Mouse (Mus musculus) midbrain, embryonic 14.5 days (tissue): ENCODE results near the gene Ercc1. TPM values are rescaled to one million over a fixed set of nuclear protein-coding genes. Genes with fewer than 3 reads are reported as not detected.
A peak's percentile ranks its signal among the peaks of the same experiment; 100 is the strongest.

ENCODE experiments used
- ATAC-seq: fragments of 200-750 bp; cut with Nextera tagmentation; 2 replicates; pipeline ENCODE4 v1.8.0; 2017; ENCODE audit warnings: moderate number of reproducible peaks, moderate library complexity; ENCODE audit not compliant: low FRiP score, low TSS enrichment
- DNase-seq: peaks from one replicate; pipeline ENCODE4 v3.0.0-alpha.2; 2015
- H3K27ac ChIP-seq: fragments of 300-500 bp; sonication (generic); replicated peaks from 2 replicates; pipeline ENCODE4 v1.5.1; 2014; ENCODE audit warnings: mild to moderate bottlenecking, low read depth, low read length, moderate library complexity
- H3K27me3 ChIP-seq: fragments of 300-500 bp; sonication (generic); 2 replicates; pipeline ENCODE4 v1.6.1; 2014; ENCODE audit warnings: low read length, control low read depth, mixed read lengths; ENCODE audit not compliant: control insufficient read depth, insufficient read depth
- H3K36me3 ChIP-seq: fragments of 300-500 bp; sonication (generic); 2 replicates; pipeline ENCODE4 v1.6.1; 2014; ENCODE audit warnings: low read length, control low read depth; ENCODE audit not compliant: control insufficient read depth, insufficient read depth
- H3K4me1 ChIP-seq: fragments of 300-500 bp; sonication (generic); 2 replicates; pipeline ENCODE4 v1.6.1; 2014; ENCODE audit warnings: mild to moderate bottlenecking, antibody characterized with exemption, low read length, control low read depth; ENCODE audit not compliant: control insufficient read depth, insufficient read depth
- H3K4me2 ChIP-seq: fragments of 300-500 bp; sonication (generic); 2 replicates; pipeline ENCODE4 v1.6.1; 2014; ENCODE audit warnings: mild to moderate bottlenecking, low read length, moderate library complexity
- H3K4me3 ChIP-seq: fragments of 300-500 bp; sonication (generic); replicated peaks from 2 replicates; pipeline ENCODE4 v1.5.1; 2014; ENCODE audit warnings: low read depth, low read length
- H3K9ac ChIP-seq: fragments of 300-500 bp; sonication (generic); replicated peaks from 2 replicates; pipeline ENCODE4 v1.6.1; 2014; ENCODE audit warnings: mild to moderate bottlenecking, low read length, moderate library complexity
- H3K9me3 ChIP-seq: fragments of 300-500 bp; sonication (generic); 2 replicates; pipeline ENCODE4 v1.6.1; 2016; ENCODE audit warnings: low read length, control low read depth, mixed read lengths; ENCODE audit not compliant: control insufficient read depth
- WGBS: fragments of 180-500 bp; shearing (Covaris S2); extraction: QIAGEN DNeasy Blood & Tissue Kit; methylation state at CpG from one replicate; pipeline ENCODE4 v1.1.7; 2014; 5-methylcytosine and 5-hydroxymethylcytosine counted together
- polyA plus RNA-seq: library from polyadenylated mRNA; unstranded; fragments of >200 nt; fragmentation: Nextera tagmentation; extraction: Ambion mirVana; gene quantifications from 2 replicates; pipeline ENCODE4 v1.2.1, GENCODE M21; 2014

The Ercc1 gene
- polyA plus RNA-seq, 1 experiment from 2014 or later: 78.9 TPM

DNA sequence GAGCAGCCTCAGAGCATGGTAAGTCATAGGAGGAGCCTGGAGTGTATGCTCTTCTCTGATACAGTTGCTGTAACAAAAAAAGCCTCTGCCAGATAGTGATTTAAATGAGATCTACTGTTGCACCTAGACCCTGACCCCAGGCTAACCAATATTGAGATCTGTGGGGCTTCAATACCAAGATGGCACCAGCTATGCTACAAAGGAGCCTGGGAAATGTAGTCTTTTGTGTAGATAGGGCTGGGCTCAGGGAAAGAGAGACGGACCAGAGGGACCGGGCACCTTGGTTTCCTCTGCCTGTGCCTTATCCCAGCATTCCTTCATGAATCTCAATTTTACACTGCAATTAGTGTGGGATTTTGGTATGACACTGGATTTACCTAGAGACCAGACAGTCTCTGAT lies 28.8 kb downstream of the Ercc1 start:
- Histone ChIP-seq H3K4me1 (peaks cover 3% of the 10 kb centered on the region; the same call in 1 of the 2 replicates), H3K27me3 (no peaks in the 10 kb centered on the region), H3K27ac (no peak overlapping the region), H3K9me3 (no peaks in the 10 kb centered on the region), H3K9ac (no peak overlapping the region), H3K4me3 (no peak overlapping the region), H3K4me2 (no peak overlapping the region), H3K36me3 (no peaks in the 10 kb centered on the region)
- WGBS: 84% methylated on average over 2 of the region's 2 CpGs
- ATAC-seq (no peak), DNase-seq (no peak)

GRCm38 (mm10) chr7:19375368-19375767 lies 30.8 kb downstream of the Ercc1 start:
- Histone ChIP-seq H3K4me1 (no peaks in the 10 kb centered on the region), H3K27ac (no peak overlapping the region), H3K4me2 (no peak overlapping the region), H3K27me3 (no peaks in the 10 kb centered on the region), H3K9ac (no peak overlapping the region), H3K9me3 (no peaks in the 10 kb centered on the region), H3K36me3 (no peaks in the 10 kb centered on the region), H3K4me3 (no peak overlapping the region)
- DNase-seq: no peak
- whole genome bisulfite sequencing: 83% methylated on average over 18 of the region's 18 CpGs
- no peak for ATAC-seq

DNA sequence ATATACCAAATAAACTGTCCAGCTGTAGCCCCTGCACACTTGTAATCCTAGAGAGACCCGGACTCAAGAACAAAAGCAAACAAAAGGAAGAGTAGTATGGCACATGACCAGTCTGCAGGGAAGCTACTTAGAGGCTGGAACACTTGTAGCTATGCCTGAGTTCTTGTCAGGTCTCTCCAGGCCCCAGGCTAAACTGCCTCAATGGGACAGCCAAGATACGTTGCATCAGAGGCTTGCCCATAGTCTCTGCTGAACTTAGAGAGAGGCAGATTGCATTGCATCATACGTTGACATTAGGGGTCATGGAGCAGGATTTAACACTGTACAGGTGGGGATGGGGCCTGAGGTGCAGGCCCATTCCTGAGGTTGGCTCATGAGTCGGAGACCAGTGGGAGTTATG lies 31.4 kb downstream of the Ercc1 start:
- ATAC-seq (no peak), DNase-seq (no peak)
- no peak overlapping the region for H3K27ac ChIP-seq
- no peak overlapping the region for H3K9ac ChIP-seq
- H3K9me3 ChIP-seq: no peaks in the 10 kb centered on the region
- H3K36me3 ChIP-seq: no peaks in the 10 kb centered on the region
- H3K4me3 ChIP-seq: no peak overlapping the region
- no peak overlapping the region for H3K4me2 ChIP-seq
- WGBS: 91% methylated on average over 4 of the region's 4 CpGs
- H3K27me3 ChIP-seq: no peaks in the 10 kb centered on the region
- H3K4me1 ChIP-seq: no peaks in the 10 kb centered on the region

DNA sequence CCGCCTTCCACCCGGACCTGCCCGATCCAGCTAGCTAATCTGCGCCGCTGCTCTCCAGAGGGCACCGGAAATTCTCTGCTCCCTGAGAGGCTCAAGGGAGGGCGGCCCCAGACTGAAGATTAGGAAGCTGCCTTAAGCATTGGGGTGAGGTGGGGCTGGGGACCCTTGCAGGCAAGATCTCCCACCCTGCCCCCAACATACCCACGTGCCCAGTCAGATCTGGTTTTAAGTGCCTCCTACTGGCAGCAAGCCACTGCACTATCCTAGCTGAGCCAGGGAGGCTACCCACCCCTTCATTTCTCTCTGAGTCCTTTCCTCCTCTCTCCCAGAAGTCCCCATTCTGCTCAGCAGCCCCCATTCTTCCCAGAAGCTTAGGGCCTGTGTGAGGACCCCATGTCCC lies 33.5 kb downstream of the Ercc1 start:
- Histone ChIP-seq H3K9ac (no peak overlapping the region), H3K9me3 (no peaks in the 10 kb centered on the region), H3K4me3 (no peak overlapping the region), H3K4me2 (no peak overlapping the region), H3K4me1 (peaks cover 7% of the 10 kb centered on the region), H3K27me3 (no peaks in the 10 kb centered on the region), H3K36me3 (no peaks in the 10 kb centered on the region), H3K27ac (no peak overlapping the region)
- WGBS: 72% methylated on average over 8 of the region's 8 CpGs
- ATAC-seq (no peak), DNase-seq (no peak)

DNA sequence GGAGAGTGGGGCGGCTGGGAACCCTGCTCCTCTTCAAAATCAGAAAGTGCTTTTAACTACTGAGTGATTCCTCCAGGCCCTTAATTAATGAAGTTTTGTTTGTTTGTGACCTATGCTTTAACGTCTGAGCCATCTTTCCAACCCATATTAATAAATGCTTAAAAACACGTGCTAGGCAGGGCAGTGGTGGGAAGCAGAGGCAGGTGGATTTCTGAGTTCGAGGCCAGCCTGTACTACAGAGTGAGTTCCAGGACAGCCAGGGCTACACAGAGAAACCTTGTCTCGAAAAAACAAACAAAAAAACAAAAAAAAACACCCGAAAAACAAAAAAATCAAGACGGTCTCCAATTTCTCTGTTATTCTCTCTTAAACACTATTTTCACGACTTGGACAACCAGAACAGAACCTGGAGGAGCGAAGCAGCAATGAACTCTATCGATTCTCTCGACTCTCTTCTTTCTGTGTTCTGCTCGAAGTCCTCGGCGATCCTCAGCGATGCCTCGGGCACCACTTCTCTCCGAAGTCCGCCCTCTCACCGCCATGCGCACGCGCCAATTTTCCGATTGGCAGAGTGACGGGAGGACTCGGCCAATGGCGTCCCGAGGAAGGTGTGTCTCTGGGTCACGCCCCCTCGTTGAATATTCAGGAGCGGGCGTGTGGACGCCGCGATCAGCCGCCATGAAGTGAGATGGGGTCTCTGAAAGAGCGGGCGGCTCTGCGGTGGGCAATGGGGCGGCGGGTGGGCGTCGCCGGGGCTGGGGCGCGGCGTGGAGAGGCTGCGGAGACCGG lies 37.0 kb downstream of the Ercc1 start, which contains the start of gene Ercc2:
TSS of gene Ercc2 (plus strand) at position 634 of the 789 bp plus-strand sequence.
- Histone ChIP-seq H3K4me2 (peak within 1 kb of the TSS; percentile 84), H3K4me3 (peak within 1 kb of the TSS; percentile 88), H3K9me3 (no peaks in the 10 kb centered on the region), H3K27ac (peak within 1 kb of the TSS; percentile 70), H3K36me3 (peaks cover 28% of the 10 kb centered on the region), H3K4me1 (peaks cover 13% of the 10 kb centered on the region), H3K9ac (peak within 1 kb of the TSS; percentile 78), H3K27me3 (no peaks in the 10 kb centered on the region)
- 6% methylated on average over 48 of the region's 48 CpGs for WGBS
- DNase-seq (peak; percentile 100), ATAC-seq (peak; percentile 96)

GRCm38 (mm10) chr7:19382166-19382541 lies 37.6 kb downstream of the Ercc1 start:
- Histone ChIP-seq H3K27me3 (no peaks in the 10 kb centered on the region), H3K4me3 (peak overlapping the region; percentile 88), H3K9ac (peak overlapping the region; percentile 78), H3K36me3 (peaks cover 33% of the 10 kb centered on the region), H3K4me1 (peaks cover 13% of the 10 kb centered on the region), H3K27ac (peak overlapping the region; percentile 70), H3K4me2 (peak overlapping the region; percentile 84), H3K9me3 (no peaks in the 10 kb centered on the region)
- DNase-seq: no peak
- peak; percentile 66 for ATAC-seq
- WGBS: under 1% methylated on average over 29 of the region's 37 CpGs

GRCm38 (mm10) chr7:19383708-19384107 lies 39.1 kb downstream of the Ercc1 start:
- Histone ChIP-seq H3K4me3 (no peak overlapping the region), H3K4me1 (peaks cover 13% of the 10 kb centered on the region), H3K27ac (no peak overlapping the region), H3K4me2 (peak overlapping the region; percentile 84; the same call in 1 of the 2 replicates), H3K27me3 (no peaks in the 10 kb centered on the region), H3K9ac (no peak overlapping the region), H3K9me3 (no peaks in the 10 kb centered on the region), H3K36me3 (peaks cover 49% of the 10 kb centered on the region)
- WGBS: 94% methylated on average over 9 of the region's 9 CpGs
- ATAC-seq (no peak), DNase-seq (no peak)

- 38% methylated on average over 10 of the region's 10 CpGs for WGBS
- Histone ChIP-seq H3K9me3 (no peaks in the 10 kb centered on the region), H3K4me1 (0 out of 2 replicates have a peak, but pooled peaks cover 3% of the 10 kb centered on the region), H3K4me2 (no peak overlapping the region), H3K27me3 (no peaks in the 10 kb centered on the region), H3K9ac (no peak overlapping the region; the same call in 1 of the 2 replicates), H3K27ac (peak overlapping the region; percentile 66), H3K36me3 (peaks cover 99% of the 10 kb centered on the region), H3K4me3 (no peak overlapping the region)
- ATAC-seq (peak; percentile 46; the same call in 1 of the 2 replicates), DNase-seq (peak; percentile 67)
These were observed 44.3 kb downstream of the Ercc1 start for GRCm38 (mm10) chr7:19388699-19389413.
